Mouse (Mus musculus) thymus, postnatal 0 days (tissue): Measurements from ENCODE around the gene Cldn7. TPM values are rescaled to one million over a fixed set of nuclear protein-coding genes. Genes with fewer than 3 reads are reported as not detected.
"Not testable (repeated sequence)": the region's sequence is repeated elsewhere in the genome, so short reads cannot be mapped to it uniquely, and the experiment has no call there.

Source experiments
- DNase-seq: peaks from one replicate; pipeline ENCODE4 v3.0.0-alpha.2; 2015; ENCODE audit warnings: low spot score
- polyA plus RNA-seq: library from polyadenylated mRNA; unstranded; fragments of >200 nt; fragmentation: Nextera tagmentation; extraction: Ambion mirVana; gene quantifications from 2 replicates; pipeline ENCODE4 v1.2.1, GENCODE M21; 2015

Cldn7 gene
- polyA plus RNA-seq, result 14.4 and 14.8 TPM in 2 replicates

DNA sequence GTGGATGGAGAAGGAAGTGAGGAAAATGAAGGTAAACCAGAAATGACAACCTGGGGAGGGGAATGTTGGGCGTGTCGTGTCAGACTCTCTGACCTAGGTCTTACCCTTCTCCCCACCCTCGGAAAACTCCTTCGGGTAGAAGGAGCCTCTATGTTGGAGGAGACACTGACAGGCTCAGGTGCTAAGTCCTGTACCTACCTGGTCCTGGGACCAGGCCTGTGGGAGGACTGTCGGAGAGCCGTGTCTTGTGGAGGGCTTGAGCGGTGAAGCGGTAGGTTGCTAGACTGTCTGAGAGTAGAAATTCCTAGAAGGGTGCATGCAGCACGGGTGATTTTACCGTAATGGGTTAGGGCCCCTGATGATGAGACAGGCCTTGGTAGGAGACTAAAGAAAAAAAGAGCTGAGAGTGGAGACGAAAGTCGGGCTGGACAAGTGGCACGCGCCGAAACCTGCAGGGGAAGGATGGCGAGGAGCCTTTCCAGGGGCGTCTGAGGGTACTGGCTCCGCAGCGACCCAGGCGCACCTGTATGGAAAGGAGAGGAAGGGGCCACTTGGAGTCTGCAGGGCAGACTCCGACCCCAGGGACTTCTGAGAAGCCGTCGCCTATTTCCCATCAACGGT is at the start of gene Cldn7:
TSS of gene Cldn7 (plus strand) at position 130 of the 621 bp plus-strand sequence.
- no peak for DNase-seq

DNA sequence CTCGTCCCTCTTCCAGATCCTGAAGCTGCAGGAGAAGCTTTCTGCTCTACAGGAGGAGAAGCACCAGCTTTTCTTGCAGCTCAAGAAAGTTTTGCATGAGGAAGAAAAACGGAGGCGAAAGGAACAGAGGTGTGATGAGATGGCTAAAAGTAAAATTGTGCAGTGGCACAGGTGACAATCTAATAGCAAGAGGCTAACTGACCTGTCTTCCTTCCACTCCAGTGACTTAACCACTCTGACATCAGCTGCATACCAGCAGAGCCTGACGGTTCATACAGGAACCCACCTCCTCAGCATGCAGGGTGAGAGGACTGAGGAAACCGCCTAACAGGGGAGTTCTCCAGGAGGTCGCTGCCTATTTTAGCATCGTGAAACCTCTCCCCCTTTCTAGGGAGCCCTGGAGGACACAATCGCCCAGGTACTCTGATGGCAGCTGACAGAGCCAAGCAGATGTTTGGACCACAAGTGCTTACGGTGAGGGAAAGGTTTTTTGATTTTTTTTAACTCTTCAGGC is 49.6 kb upstream of the Cldn7 start:
- DNase-seq, result no peak

DNA sequence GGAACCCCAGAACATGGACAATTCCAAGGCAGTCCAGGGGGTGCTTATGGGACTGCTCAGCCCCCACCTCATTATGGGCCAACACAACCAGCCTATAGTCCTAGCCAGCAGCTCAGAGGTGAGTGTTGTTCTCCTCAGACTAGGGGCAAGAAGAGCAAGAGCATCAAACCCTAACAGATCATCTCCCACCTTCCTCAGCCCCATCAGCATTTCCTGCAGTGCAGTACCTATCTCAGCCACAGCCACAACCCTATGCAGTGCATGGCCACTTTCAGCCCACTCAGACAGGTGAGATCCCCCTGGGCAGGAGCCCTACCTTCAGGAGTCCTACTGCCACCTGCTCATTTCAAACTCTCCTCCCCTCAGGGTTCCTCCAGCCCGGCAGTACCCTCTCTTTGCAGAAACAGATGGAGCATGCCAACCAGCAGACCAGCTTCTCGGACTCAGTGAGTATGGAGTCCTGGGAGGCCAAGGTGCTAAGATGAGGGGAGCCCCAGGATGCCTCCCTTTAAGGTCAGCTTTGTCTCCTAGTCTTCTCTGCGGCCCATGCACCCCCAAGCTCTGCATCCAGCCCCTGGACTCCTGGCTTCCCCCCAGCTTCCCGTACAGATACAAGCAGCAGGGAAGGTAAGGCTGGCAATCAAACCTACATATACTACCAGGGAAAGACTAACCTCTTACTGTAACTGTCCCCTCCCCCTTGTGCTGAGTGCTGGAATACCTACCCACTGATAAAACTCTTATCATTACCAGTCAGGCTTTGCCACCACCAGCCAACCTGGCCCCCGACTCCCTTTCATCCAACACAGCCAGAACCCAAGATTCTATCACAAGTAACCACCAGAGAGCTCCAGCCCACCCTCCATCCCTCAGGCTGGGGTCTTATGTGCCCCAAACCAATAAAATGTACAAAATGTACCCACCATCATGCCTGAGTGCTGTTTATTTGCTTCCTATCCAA is 48.6 kb upstream of the Cldn7 start:
- DNase-seq, result no peak

DNA sequence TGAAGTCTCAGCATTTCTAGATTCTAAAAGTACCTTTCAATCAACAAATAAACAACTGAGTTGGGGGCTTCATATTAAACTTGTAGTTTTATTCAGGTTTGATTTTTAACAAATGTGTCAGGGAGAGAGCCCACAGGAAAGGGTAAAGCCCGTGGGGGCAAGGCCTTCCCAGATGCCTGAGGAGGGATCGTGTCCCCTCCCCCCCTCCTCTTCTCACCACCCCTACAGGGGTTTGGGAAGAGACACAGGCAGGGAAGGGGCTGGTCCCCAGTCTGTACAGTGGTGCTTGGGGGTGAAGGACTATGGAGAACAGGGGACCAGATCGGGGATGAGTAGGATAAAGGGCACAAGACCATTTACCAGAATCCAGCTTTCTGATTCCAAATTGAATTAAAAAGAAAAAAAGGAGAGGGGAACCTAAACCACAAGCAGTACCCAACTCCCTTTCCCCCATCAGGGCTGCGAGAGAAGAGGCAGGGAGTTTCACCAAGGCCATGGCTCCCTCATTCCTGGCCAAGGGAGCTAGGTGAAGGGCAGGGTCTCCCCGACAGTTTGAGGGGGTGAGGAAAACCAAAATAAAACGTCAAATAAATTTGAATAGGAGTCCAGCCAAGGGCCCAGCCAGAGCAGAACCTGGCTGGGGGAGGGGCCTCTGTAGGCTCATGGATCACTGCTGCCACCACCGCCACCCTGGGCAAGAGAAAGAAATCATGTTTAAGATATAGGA is 47.8 kb upstream of the Cldn7 start:
- DNase-seq, result not testable (repeated sequence)

DNA sequence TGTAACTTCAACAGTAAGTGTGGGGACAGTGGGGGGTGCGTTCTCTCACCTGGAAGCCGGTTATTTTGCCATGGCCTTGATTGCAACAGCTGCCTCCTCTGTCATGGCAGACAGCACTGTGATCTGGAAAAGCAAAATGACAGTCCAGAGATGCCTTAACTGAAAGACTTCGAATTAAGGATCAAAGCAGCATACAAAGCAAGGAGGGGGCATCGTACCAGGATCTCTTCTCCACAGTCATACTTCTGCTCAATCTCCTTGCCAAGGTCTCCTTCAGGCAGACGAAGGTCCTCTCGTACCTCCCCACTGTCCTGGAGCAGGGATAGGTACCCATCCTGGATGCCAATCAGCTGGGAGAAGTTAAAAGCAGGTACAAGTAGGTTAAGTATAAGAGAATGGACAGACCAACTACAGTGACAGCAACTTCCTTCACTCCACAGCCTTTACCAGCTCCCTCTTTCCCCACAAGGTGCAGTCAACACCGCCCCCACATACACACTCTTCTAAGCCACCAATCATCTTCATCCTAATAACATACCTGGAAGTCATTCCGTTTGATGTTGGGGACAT is 47.1 kb upstream of the Cldn7 start:
- no peak for DNase-seq

DNA sequence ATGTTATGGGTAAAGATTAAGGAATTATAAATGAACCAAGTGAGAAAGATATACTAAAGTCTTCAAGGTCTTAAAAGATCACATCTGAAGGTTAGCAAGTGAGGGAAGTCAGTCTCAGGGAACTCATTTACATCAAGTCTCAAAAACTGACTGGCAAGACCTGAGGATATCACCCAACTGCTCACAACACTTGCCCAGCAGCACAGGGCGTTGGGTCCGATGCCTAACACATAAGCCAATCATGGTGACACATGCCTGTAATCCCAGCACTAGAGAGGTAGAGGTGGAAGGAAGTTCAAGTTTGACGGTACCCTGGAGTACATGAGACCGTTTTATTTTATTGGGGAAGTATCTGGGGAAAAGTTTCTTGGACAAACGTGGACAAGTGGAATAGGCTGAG is 46.5 kb upstream of the Cldn7 start:
- DNase-seq, result no peak

DNA sequence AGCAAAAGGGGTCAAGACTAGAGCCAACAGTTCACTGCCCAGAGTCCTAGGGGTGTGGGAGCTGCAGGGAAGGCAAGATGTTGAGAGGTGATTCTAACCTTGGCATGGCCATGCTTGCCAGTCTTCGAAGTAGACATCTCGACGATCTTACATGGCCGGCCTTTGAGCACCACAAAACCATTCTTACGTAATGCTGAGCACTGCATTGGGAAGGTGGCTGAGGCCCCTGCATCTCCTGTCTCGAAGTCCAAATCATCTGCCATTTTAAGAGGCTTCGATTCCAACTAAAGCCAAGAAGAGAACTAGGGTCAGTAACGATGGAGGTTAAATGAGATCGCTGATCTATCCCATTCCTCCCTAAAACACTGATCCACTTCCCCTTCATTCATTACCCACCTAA is 45.5 kb upstream of the Cldn7 start:
- DNase-seq, result no peak

DNA sequence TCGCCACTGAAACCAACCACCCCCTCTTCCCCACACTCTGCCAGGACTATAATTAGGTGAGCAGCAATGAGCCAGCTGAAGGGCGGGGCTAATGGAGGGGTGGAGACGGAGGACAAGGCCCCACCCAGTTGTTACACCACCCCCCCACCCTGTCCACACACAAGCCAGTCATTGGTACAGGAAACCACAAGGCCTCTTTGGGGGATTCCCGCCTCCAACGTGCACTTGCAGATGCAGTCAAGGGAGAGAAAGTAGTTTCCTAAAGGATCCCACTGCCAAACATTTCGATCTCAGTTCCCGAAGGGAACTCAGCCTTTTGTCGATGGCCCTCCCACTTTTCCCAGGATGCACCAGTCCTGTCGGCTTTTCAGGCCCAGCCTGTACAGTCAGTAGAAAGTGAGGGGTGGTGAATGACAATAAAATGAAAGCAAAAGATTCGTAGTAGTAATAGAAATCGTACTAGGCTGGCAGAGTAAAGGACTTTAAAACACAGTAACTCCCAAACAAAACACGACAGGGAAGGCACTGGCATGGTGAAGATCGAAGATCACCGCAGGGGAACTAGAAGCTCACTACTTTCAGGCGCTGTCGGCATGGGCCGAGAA is 44.8 kb upstream of the Cldn7 start:
- peak; percentile 78 for DNase-seq

DNA sequence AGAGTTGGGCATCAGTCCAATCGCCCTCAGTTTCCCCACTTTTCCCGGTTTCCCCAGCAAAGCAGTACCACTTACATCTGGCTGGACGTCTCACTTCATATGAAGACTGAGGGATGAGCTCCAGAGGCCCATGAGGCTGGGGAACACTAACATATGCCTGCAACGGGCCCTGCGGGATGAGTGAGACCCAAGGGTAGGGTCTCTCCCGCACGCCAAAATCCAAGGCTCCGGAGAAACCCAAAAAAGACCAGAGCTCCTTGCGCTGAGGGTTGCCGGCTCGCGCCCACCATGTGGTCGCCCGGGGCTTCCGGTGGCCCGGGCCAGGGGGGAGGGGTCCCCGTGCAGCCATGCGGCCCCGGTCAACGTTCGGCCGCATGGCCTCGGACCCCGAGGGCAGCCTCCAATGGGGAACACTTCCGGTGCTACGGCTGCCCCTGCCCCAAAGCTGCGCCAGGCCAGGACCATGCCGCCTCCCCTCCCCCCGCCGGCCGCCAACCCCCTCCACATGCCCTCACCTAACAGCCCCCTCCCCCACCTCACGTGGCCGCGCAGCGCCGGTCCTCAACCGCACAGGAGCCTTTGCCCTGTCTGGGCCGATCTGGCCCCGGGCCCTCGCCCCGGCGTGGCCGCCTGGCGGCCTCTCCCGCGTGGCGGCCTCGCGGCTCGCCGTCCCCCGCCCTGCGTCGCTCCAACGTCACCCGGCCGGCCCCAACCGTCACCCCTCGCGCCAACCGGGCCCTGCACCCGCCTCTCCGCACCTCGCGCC is 44.1 kb upstream of the Cldn7 start:
- DNase-seq, result peak; percentile 44

DNA sequence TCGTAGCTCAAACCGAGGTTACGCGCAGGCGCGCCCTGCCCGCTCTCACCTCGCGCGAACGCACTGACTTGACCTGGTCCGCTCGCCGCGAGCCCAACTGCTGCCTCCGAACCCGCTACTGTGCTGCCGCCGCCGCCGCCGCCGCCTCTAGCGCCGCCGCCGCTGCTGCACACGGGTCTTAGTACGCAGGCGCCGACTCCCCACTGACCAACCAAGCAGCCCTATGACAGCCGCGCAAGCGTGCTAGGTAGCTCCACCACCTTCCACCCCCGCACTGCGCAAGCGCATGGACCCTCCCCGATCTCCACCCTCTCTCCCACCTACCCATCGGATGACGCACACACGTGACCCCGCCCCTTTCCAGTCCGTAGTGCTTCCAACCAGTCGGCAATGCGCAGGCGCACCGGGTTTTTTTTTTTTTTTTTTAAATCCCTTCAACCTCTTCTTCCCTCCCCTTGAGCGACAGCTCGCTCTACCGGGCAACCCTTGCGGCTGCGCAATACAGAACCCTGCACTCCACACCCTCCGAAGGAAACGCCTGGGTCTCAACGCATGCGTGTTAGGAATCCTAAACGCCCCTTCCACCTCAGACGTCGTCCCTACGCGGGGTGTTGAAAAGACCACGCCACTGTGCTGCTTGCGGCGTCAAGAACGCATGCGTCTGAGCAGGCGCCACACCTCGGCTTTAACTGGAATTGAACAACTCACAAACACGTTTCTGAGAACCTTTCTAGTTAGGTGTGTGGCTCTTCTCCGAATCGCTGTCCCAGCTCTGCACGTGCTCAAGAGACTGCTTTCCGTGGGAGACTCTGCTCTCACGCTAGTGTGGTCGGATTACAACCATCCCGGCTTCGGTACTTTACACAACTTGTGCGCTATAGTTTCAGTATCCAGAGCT is 43.2 kb upstream of the Cldn7 start, which contains the start of gene Eif5a:
TSS of gene Eif5a (minus strand) at position 845 of the 898 bp plus-strand sequence.
- peak; percentile 100 for DNase-seq

DNA sequence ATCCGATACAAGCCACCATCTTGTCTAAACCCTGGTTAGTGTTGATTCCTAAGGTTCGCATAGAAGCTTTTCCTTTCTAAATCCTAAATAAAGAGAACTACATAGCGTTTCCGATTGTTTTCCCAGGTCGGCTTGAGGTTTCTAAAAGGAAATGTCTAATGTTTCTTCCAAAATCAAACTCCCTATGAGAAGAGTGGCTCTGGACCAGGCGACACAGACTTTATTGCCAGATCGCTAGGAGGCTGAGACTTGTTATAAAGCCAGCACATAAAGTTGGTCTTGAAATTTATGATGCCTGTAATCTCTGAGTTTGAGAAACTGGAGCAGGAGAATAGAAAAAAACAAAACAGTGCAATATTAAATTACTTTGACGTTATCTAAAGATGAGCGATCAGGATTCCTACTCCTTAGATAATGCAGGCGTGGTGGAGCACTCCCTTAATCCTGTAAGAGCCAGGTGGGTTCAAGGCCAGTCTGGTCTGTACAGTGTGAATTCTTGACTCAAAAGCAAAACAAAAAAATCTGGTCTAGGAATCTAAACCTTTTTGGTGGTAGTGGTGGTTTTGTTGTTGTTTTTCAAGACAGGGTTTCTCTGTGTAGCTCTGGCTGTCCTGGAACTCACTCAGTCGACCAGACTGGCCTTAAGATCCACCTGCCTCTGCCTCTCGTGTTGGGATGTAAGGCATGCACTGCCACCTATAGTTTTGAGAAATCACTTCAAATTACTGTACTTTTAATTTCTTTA is 42.4 kb upstream of the Cldn7 start:
- DNase-seq, result peak; percentile 34

DNA sequence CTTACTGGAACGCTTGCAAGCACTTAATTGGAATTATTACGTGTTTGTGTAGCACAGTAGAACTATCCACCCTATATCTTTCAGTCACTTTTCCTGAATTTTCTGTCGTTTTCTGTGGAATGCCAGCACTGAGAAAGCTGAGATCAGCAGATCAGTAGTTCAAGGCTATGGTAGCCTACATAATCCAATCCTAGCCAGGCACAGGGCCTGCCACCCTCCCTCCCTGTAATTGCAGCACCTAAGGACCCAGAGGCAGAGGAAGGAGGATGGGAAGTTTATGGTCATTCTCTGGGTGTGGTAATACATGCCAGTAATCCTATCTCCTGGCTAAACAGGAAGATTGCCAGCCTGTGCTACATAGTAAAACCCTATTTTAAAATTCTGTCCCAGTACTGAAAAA is 41.8 kb upstream of the Cldn7 start:
- DNase-seq, result no peak

DNA sequence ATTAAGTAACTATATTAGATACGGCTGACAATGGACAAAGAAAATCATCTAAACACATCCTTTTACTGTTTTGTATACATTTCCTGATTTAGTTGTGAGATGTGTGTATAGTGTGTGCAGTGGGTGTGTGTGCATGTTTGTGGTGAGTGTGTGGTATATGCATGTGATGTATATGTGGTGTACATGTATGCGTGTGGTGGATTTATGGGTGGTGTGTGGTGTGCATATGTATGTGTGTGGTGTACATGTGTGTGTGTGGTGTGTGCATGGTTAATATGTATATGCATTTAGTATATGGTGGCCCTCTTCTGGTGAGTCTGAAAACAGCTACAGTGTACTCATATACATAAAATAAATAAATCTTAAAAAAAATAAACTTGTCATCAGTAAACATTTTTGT is 37.1 kb upstream of the Cldn7 start:
- DNase-seq, result no peak

DNA sequence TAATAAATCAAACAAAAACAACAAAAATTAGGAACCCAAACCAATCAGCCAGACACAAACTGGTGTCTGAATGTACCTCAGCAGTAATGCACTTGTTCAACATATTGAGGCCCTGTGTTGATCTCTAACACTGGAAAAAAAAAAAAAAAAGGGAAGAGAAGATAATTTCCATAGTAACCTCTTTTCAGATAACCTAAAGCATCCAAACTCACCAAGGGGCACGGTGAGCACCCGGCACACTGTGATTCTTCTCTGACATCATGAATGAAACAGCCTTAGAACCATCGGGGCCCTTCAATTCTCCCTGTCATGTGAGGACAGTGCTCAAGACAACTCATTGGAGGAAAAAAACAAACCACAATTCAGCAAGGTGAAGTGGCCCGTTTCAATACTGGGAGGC is 34.9 kb upstream of the Cldn7 start:
- no peak for DNase-seq

DNA sequence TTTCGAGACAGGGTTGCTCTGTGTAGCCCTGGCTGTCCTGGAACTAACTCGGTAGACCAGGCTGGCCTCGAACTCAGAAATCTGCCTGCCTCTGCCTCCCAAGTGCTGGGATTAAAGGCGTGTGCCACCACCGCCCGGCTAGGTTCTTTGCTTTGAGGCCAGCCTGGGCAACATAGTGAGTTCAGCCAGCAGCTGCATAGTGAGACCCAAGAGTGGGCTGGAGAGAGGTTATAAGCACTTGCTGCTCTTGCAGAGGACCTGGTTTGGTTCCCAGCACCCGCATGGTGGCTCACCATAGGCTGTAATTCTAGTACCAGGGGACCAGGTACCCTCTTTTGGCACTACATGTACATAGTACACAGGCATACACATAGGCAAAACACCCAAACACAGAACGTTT is 34.4 kb upstream of the Cldn7 start:
- DNase-seq, result not testable (repeated sequence)

DNA sequence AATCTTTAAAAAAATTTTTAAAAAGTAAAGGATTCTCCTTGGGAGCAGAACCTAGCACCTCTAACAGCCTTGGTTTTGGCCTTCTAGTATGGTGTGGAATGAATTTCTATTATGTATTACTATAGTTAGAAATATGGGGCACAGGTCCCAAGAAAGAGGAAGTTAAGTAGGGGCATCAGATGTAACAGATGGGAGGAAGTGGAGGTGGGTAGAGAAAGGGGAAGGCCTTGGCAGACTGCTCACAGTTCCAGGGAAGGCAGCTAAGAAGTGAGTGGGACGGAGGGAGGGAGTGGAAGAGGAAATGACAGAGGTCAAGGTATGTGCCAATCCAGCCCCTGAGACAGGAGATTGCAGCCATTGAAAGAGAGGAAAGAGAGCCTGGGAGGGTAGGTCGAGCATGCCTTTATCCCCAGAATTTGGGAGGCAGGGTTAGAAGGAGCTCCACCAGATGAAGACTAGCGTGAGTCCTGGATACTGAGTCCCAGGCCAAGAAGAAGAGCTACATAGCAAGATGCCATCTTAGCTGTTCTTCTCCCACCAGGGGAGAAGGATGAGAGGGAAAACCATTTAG is 33.5 kb upstream of the Cldn7 start:
- peak; percentile 45 for DNase-seq

DNA sequence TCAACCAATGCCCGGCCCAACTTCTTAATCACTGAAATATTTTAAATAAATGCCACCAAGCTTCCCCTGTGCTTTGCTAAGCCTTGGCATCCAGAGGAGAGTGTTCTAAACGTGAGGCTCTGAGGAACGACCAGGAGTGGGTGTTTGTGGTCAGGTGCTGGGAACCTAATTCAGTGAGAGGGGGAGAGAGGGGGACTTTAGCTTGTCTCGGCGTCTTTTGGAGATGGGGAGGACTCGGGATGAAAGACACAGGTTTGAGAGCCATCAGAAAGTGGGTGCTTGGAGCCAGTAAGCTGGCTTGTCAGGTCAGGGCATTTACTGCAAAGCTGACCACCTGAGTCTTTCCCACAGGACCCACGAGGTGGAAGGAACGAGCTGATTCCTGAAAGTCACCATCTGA is 32.8 kb upstream of the Cldn7 start:
- no peak for DNase-seq

DNA sequence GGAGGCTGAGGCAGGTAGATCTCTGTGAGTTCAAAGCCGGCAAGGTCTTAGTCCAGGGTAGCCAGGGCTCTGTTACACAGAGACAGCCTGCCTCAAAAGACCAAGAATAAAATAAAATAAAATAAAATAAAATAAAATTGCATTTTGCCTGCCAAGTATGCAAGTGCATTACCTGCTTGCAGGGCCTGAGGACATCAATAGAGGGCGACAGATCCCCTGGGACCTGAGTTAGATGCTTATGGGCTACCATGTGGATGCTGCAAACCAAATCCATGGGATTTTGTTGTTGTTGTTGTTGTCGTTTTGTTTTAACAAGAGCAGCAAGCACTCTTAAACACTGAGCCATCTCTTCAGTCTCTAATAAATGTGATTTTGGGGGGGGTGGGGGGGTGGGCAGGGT is 32.3 kb upstream of the Cldn7 start:
- DNase-seq, result no peak
